Mouse (Mus musculus) hindbrain, postnatal 0 days (tissue): ENCODE data around the gene Tom1l1. TPM values are rescaled to one million over a fixed set of nuclear protein-coding genes. Genes with fewer than 3 reads are reported as not detected.

Experiments used
- ATAC-seq: fragments of 200-750 bp; cut with Nextera tagmentation; 2 replicates; pipeline ENCODE4 v1.8.0; 2017; ENCODE audit warnings: mild to moderate bottlenecking, moderate TSS enrichment, moderate library complexity
- DNase-seq: peaks from one replicate; pipeline ENCODE4 v3.0.0-alpha.2; 2015; ENCODE audit warnings: low spot score
- H3K27ac ChIP-seq: fragments of 300-500 bp; sonication (generic); 2 replicates; pipeline ENCODE4 v1.5.1; 2014; ENCODE audit warnings: mild to moderate bottlenecking
- H3K27me3 ChIP-seq: fragments of 300-500 bp; sonication (generic); 2 replicates; pipeline ENCODE4 v1.6.1; 2014; ENCODE audit warnings: low read length, mixed read lengths; ENCODE audit not compliant: insufficient read depth
- H3K36me3 ChIP-seq: fragments of 300-500 bp; sonication (generic); 2 replicates; pipeline ENCODE4 v1.6.1; 2014; ENCODE audit warnings: low read length, mixed read lengths; ENCODE audit not compliant: insufficient read depth
- H3K4me1 ChIP-seq: fragments of 300-500 bp; sonication (generic); 2 replicates; pipeline ENCODE4 v1.6.1; 2014; ENCODE audit warnings: antibody characterized with exemption, low read length, mixed read lengths; ENCODE audit not compliant: insufficient read depth
- H3K4me2 ChIP-seq: fragments of 300-500 bp; sonication (generic); 2 replicates; pipeline ENCODE4 v1.6.1; 2014; ENCODE audit warnings: low read depth, mild to moderate bottlenecking, low read length, moderate library complexity, mixed read lengths
- H3K4me3 ChIP-seq: fragments of 300-500 bp; sonication (generic); 2 replicates; pipeline ENCODE4 v1.5.1; 2014; ENCODE audit warnings: low read length
- H3K9ac ChIP-seq: fragments of 300-500 bp; sonication (generic); replicated peaks from 2 replicates; pipeline ENCODE4 v1.6.1; 2014; ENCODE audit warnings: mild to moderate bottlenecking, low read length, moderate library complexity, mixed read lengths
- H3K9me3 ChIP-seq: fragments of 300-500 bp; sonication (generic); 2 replicates; pipeline ENCODE4 v1.6.1; 2016; ENCODE audit warnings: low read length, mixed read lengths
- CTCF ChIP-seq: IDR thresholded peaks from 2 replicates; pipeline ENCODE4 v1.5.1; 2016; ENCODE audit warnings: antibody characterized with exemption, control low read depth, low read depth
- WGBS: fragments of 180-500 bp; shearing (Covaris S2); extraction: QIAGEN DNeasy Blood & Tissue Kit; methylation state at CpG from one replicate; pipeline ENCODE4 v1.1.7; 2014; 5-methylcytosine and 5-hydroxymethylcytosine counted together
- polyA plus RNA-seq: library from polyadenylated mRNA; unstranded; fragments of >200 nt; fragmentation: Nextera tagmentation; extraction: Ambion mirVana; gene quantifications from 2 replicates; pipeline ENCODE4 v1.2.1, GENCODE M21; 2015
- total RNA-seq: library from RNA; depleted of rRNA; stranded (reverse); fragments of >200 nt; gene quantifications from 2 replicates; pipeline ENCODE4 v1.2.3, GENCODE M21; 2014; rRNA removed

The Tom1l1 gene
- total RNA-seq (14.5 and 20.7 TPM in 2 replicates), polyA plus RNA-seq (26.7 and 28.8 TPM in 2 replicates)

- Histone ChIP-seq H3K4me3 (peak within 1 kb of the TSS; percentile 58), H3K4me2 (peak within 1 kb of the TSS; percentile 84), H3K9ac (peak within 1 kb of the TSS; percentile 63), H3K27ac (peak within 1 kb of the TSS; percentile 79), H3K9me3 (no peaks in the 10 kb centered on the region), H3K36me3 (no peaks in the 10 kb centered on the region), H3K4me1 (no peaks in the 10 kb centered on the region), H3K27me3 (no peaks in the 10 kb centered on the region)
- peak; percentile 85 for DNase-seq
- ATAC-seq = peak; percentile 91
- TF ChIP-seq CTCF = no peak
- 4% methylated on average over 47 of the region's 47 CpGs for WGBS
These were observed at the start of gene Tom1l1 for GRCm38 (mm10) chr11:90687460-90688416. Tom1l1 (minus strand) TSS chr11:90688366.

GRCm38 (mm10) chr11:90733575-90733974, 45.4 kb upstream of the Tom1l1 start:
- DNase-seq (no peak), ATAC-seq (no peak)
- Histone ChIP-seq H3K4me3 (no peak overlapping the region), H3K4me1 (no peaks in the 10 kb centered on the region), H3K36me3 (no peaks in the 10 kb centered on the region), H3K4me2 (no peak overlapping the region), H3K9me3 (no peaks in the 10 kb centered on the region), H3K27ac (no peak overlapping the region), H3K9ac (no peak overlapping the region), H3K27me3 (no peaks in the 10 kb centered on the region)
- WGBS = 76% methylated on average over 4 of the region's 4 CpGs
- no peak for TF ChIP-seq CTCF

DNA sequence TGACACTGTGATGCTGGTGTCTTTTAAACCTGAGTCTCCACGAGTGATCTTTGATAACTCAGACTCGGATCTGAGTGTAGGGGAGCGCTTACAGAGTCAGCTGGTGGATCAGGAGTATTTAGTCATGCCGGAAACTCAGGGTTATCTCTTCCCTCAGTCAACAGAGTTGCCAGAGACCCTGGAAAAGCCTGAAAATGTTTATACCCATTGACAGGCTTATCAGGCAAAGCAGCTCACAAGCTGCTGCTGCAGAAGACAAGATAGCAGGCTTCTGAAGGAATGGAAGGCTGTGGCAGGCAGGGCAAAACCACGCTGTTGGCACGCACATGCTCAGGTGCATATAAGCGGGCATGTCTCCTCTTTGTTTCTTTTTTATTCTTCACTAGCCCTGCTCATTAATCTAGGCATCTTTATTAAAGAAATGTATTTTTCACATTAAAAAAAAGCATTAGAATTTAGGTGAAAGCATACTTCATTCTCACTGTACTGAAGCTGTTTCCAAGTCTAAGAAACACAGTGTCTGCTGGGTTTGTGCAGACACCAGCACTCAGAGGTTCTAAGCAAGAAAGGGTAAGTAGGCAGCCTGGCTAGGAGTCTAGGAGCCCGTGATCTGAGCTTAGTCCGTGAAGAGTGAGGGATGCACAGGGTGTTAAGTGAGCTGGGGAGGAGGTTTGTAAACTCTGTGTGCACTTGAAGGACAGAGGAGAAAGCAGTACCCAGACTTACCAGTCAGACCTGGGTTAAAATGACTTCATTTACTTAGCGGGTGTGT, 39.4 kb upstream of the Tom1l1 start:
- no peak for TF ChIP-seq CTCF
- H3K4me2 ChIP-seq = no peak overlapping the region

GRCm38 (mm10) chr11:90726730-90727129, 38.6 kb upstream of the Tom1l1 start:
- no peak overlapping the region for H3K27ac ChIP-seq
- no peaks in the 10 kb centered on the region for H3K36me3 ChIP-seq
- ATAC-seq = no peak
- H3K9me3 ChIP-seq = no peaks in the 10 kb centered on the region
- no peak overlapping the region for H3K9ac ChIP-seq
- no peak for DNase-seq
- no peak overlapping the region for H3K4me3 ChIP-seq
- no peak for TF ChIP-seq CTCF
- WGBS = 88% methylated on average over 10 of the region's 10 CpGs
- H3K4me1 ChIP-seq = no peaks in the 10 kb centered on the region
- H3K4me2 ChIP-seq = no peak overlapping the region
- no peaks in the 10 kb centered on the region for H3K27me3 ChIP-seq

More for the DNA sequence above, 39.4 kb upstream of the Tom1l1 start:
- WGBS = 86% methylated on average over 10 of the region's 10 CpGs
- Histone ChIP-seq H3K27me3 (no peaks in the 10 kb centered on the region), H3K4me1 (no peaks in the 10 kb centered on the region), H3K9me3 (no peaks in the 10 kb centered on the region), H3K36me3 (no peaks in the 10 kb centered on the region), H3K4me3 (no peak overlapping the region), H3K9ac (no peak overlapping the region), H3K27ac (no peak overlapping the region)
- no peak for DNase-seq
- ATAC-seq = no peak

- peak; percentile 25 for DNase-seq
- WGBS = 46% methylated on average over 3 of the region's 3 CpGs
- ATAC-seq = no peak
These were observed 34.1 kb upstream of the Tom1l1 start for GRCm38 (mm10) chr11:90722304-90722703.

DNA sequence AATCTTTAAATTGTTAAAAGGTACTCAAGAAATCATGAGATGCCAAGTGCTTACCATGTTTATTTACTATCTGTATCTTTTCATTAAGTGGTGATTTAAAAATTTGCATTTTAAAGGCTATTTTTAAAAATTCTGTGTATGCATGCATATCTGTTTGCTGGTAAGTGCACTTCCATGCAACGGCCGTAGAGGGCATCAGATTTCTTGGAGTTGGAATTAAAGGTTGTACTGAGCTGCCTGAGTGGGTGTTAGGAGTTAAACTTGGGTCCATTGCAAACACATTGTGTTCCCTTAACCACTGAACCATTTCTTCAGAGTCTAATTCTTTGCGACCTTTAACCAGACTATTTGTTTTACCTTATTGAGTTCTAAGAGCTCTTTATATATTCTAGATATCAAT, 29.6 kb upstream of the Tom1l1 start:
- no peak for TF ChIP-seq CTCF
- Histone ChIP-seq H3K27me3 (no peaks in the 10 kb centered on the region), H3K27ac (no peak overlapping the region), H3K9me3 (no peaks in the 10 kb centered on the region), H3K4me3 (no peak overlapping the region), H3K36me3 (no peaks in the 10 kb centered on the region), H3K4me1 (no peaks in the 10 kb centered on the region), H3K4me2 (no peak overlapping the region), H3K9ac (no peak overlapping the region)
- 95% methylated on average over 3 of the region's 3 CpGs for WGBS
- DNase-seq (no peak), ATAC-seq (no peak)

More at GRCm38 (mm10) chr11:90722304-90722703, 34.1 kb upstream of the Tom1l1 start:
- Histone ChIP-seq H3K4me3 (no peak overlapping the region), H3K4me1 (no peaks in the 10 kb centered on the region), H3K9me3 (no peaks in the 10 kb centered on the region), H3K4me2 (no peak overlapping the region), H3K9ac (no peak overlapping the region), H3K27ac (no peak overlapping the region), H3K27me3 (no peaks in the 10 kb centered on the region), H3K36me3 (no peaks in the 10 kb centered on the region)
- no peak for TF ChIP-seq CTCF
